Mouse (Mus musculus): Measurements from ENCODE around the gene Pglyrp1.
"Not testable (repeated sequence)": the region's sequence is repeated elsewhere in the genome, so short reads cannot be mapped to it uniquely, and the experiment has no call there.

Pglyrp1 gene

DNA sequence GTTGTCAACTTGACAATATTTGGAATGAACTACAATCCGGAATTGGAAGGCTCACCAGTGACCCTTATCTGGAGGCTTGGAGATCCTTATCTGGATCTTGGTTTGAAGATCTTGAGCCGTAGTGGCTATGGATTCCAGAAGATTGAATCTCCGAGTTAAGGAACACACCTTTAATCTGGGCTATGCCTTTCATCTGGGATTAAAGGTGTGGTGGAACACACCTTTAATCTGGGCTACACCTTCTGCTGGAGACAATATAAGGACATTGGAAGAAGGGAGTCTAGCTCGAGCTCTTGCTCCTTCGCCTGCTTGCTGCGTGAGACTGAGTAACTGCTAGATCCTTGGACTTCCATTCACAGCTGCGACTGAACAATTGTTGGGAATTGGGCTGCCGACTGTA lies at the start of gene Pglyrp1:
TSS of gene Pglyrp1 (plus strand) at position 301 of the 400 bp plus-strand sequence.
- DNase-seq = not testable (repeated sequence)

DNA sequence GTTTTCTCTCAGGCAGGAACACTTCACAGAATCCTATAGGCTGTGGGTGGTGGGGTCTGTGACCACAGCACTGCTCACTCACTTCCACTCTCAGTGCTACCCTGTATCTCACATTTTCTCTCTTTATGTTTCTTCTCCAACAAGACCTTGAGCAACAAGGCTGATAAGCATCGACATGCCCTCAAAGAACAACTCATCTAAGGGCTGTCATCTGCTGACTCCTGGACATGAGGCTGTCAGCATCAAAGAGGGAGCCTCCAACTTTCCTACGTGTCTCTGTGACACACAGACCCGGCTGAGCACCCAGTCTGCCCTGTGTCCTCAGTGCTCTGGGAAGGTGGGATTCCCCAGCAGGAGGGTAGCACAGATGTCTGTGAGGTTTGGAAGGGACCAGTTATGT lies 49.6 kb upstream of the Pglyrp1 start, which contains the start of gene Psg17:
TSS of gene Psg17 (minus strand) at position 101 of the 400 bp plus-strand sequence.
- no peak for DNase-seq

DNA sequence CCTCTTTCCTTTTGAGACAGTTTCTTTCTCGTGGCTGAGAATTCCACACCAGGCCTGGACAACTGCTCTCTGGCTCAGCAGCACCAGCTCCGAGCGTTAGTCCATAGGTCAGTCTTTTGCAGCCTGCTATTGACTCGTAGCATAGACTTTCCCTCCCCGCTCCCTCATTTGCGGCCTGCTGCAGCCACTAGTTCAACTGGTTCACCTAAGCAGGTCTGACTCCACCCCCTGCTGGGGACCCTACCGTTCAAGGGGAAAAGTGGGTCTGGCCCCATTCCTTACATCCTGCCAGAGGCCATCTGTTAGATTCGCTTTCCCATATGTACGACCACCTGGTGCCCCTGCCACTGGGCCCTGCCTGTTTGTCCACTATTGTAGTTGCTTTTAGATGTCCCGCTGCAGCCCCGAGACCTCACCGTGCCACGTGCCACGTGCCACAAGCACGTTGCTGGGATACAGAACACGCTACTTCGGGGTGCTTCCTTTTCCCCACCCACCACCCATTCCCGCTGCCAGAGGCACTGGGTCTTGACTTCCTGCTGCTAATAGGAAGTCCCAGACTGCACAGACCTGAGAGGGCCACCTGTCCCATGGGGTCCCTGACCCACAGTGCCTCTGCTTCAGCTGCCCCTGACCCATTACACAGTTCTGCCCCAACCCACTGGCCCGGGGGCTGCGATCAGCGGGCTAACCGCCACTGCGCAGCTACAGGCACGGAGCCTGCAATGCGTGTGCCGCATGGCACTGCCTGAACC lies 43.2 kb upstream of the Pglyrp1 start:
- DNase-seq = no peak

DNA sequence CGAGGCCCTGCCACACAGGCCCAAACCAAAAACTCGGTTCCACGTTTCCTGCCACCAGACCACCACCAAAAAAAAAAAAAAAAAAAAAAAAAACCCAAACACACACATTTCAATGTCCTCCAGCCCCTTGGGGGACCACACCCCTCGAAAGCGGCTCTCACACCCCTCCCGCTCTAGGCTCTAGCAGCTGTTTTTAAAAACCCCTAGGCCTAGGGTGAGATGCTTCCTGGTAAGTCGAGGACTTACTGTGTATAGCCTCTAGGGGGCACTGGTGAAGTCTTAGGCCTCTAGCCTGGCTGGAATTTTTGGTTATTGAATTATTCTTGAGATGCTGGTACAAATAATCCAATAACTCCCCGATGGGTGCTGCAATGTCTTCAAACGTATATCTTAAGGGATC lies 42.5 kb upstream of the Pglyrp1 start:
- DNase-seq = no peak

DNA sequence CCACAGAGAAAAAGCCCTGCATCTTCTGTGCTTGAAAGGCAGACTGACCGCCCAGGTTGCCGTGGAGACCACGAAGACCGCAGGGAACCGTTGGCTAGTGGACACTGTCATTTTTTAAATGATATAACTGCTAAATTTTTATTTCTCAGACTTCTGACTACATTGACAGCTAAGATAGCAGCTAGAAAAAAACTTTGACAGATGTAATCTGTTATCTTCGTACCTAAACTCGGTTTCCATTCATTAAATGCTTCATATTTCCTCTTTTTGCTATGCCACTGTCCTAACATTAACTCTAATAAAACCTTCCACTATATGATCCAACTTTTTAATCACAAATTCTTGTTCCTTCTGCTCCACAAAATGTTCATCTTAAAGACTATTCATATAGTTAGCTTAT lies 41.6 kb upstream of the Pglyrp1 start:
- DNase-seq = no peak

DNA sequence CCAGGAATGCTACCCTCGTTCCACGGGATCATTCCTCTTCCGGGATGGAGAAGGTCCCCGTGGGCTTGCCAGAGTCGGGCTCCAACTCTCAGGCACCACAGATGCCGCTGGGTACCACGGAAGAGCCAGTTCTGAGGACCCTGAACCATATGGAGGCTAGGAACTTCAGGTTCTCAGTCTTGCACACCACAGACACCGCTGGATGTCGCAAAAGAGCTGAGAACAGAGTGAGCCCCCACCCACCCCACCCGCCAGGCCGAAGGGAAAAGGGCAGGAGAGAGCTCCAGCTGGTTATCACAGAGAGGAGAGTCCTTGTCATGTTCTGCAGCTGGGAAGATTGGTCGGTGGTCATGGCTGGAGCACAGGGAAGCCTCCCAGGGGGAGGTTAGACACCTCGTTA lies 38.8 kb upstream of the Pglyrp1 start:
- no peak for DNase-seq

DNA sequence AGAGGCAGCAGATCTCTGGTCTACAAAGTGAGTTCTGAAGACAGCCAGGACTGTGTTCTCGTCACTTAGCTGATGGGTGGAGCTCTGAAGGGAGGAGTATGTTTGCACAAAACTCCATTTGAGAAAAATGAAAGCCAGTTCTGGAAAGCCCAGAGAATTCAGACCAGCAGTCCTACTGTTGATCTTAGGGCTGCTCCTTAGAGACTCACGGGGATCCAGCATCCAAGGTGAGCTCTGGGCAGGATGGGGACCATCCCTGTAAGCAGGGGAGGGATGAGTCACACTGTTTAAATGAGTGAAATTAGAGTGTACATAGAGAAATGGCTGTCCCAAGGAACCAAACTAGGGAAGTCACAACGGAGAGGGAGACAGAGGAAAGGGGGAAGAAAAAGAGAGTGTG lies 31.3 kb upstream of the Pglyrp1 start, which contains the start of gene Mill2:
TSS of gene Mill2 (plus strand) at position 102 of the 400 bp plus-strand sequence.
- DNase-seq = no peak

DNA sequence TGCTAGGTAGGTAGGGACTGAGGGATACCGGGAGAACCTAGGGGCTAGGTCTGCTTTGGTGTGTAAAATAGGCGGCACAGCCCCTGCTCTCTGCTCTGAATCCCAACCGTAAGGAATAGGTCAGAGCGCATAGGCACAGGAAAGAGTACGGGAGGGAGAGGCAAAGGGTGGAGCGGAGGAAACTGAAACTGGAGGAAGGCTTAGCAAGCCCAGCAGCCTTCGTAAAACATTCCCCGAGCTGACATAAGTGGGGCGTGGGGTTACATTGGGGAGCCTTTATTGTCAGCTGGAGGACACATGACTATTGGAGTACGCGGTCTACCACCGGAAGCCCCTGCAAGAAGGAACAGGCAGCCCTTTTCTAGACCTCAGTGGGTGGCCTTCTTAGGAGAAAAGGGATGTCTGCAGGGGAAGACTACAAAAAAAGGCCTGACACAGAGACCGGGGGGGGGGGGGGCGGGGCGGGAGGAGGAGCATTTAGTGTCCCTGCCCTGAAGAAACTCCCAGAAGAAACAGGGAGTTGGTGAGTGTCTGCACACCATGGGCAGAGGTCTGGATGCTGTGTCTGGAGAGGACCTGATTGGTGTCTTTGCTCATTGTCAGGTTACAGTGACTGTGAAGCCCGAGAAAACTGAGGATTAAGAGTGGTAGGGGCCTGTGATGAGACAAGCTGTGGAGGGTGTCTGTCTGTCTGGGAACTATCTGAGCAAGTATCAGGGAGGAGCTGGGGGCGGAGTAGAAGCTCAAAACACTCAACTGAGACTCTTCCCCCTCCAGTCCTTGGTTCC lies 30.6 kb upstream of the Pglyrp1 start:
- DNase-seq = peak; percentile 8

DNA sequence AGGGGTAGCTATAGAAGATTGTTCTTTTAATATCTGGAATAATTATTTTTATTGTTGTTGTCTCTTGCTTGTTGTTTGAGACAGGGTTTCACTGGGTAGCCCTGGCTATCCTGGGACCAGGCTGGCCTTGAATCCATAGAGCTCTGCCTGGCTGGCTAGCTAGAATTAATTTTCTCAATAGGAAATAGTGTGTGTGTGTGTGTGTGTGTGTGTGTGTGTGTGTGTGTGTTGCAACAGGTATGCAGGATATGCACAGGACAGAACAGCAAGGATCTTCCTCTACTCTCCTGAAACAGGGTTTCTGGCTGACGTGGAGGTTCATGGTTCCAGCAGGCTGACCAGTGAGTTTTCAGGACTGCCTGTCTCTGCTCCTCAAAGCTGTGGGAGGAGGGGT lies 30.0 kb upstream of the Pglyrp1 start:
- no peak for DNase-seq

DNA sequence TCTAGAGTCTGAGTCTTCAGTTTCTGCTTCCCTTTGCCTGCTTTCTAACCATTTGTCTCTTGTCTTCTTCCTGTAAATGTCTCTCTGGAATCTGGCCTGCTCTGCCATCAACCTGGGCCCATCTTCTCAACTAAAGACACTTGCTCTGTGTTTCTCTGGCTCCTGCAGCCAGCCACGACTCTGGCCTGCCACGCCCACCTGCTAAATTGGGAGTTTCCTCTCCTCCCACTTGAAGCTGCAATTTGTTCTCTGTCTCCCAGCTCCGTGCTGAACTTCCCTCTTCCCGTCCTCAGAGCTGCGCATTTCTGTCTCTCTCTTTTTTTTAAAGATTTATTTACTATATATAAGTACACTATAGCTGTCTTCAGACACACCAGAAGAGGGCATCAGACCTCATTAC lies 26.3 kb upstream of the Pglyrp1 start:
- no peak for DNase-seq

DNA sequence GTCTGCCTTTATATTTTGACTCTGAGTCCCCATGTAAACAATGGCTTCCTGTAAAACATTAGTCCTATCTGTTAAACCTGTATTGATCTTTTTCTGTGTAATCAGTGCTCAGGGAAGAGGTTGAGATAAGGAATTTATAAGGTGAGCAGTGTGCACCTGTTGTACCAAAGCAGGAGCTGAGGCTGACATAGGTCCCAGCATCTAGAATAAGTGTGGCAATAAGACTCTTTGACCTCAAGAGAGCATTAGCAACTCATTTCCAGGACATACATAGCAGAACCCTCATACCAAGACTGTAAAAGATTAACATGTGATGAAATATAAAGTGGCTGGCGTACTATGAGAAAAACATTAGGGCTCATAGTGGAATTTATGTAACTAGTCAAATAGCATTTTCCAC lies 22.7 kb upstream of the Pglyrp1 start:
- DNase-seq = no peak

DNA sequence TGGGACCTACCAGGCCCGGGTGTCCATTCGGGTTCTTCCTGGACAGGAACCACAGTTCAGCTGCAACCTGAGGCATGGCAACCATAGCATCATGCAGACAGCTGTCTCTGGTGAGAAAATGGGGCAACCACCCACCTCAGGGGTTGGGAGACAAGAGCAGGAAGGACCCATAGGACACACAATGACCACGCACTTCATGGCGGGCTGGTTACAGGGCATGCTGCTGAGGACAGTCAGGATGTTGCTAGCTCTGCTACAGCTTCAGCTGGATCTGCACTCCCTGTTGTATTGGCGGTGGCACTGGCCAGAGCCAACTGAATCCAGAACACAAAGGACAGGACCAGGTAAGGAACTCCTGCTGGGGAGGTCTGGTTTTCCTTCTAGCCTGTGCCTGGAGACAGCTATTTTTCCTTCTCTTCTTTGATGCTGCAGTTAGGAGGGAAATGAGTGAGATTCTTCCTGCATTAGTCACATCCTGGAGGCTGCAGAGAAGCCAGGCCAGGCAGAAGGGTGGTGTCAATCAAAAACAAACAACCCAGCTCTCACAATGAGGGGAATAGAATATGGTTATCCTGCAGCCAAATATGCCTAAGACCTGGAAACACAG lies 12.7 kb upstream of the Pglyrp1 start:
- DNase-seq = no peak

DNA sequence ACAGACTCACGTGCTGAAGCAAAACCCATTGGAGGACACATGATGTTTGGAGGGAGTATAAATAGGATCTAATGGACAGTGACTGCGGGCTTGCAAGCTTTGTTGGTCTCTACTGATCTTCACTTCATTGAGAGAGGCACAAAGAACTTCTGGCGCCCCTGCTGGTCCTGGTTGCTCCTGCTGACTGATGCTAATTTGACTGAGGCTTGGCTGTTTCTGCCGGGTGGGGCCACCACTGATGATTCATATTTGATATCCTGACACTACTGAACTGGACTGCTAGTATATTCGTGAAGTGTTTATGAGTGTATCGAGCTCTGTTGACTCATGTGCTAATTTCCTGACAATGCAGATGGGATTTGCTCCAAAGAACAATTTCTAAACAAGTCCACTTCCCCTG lies 8.3 kb upstream of the Pglyrp1 start:
- no peak for DNase-seq

DNA sequence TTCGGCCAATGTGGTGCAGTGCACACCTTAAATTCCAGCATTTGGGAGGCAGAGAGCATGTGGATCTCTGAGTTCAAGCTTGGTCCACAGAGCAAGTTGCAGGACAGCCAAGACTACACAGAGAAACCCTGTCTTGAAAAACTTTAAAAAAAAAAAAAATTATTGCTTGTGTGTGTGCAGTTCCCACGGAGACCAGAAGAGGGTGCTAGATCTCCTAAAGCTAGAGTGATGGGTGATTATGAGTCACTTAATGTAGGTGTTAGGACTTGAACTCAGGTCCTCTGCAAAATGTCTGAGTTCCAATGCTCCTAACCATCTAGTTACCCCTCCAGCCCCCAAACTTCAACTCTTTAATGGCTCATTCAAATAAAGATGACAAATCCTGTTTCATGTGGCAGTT lies 2.6 kb upstream of the Pglyrp1 start:
- no peak for DNase-seq

DNA sequence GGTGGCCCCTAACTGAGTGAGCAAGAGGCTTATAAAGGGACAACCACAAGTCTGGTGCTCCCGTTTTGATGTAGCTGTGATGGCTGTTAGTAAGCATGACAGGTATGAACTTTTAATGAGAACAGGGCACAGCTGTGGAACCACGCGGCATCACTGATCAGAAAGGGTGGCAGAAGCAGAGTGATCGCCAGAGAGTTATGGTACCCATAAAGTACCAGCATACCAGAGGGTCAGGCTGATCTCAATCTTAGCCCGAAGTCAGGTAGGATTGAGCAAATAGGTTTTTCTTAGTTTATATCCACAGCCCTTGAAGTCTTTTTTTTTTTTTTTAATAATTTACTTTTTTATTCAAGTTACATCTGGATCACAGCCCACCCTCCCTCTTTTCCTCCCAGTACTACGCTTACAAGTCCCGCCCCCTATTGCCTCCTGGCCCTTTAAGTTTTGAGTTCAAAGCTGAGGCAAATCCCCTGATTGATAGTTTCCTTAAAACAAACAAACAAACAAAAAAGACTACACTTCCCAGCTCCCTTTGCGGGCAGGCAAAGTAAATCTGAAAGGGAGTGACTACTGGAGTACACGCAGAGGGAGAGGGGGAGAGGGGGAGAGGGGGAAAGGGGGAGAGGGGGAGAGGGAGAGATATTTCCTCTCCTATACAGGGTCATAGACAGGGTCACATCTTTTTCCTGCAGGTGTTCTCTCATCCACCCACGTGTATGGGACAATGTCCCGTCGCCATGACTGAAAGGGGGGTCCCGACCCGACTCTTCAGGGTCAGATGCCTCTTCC lies 1.1 kb downstream of the Pglyrp1 start:
- no peak for DNase-seq

DNA sequence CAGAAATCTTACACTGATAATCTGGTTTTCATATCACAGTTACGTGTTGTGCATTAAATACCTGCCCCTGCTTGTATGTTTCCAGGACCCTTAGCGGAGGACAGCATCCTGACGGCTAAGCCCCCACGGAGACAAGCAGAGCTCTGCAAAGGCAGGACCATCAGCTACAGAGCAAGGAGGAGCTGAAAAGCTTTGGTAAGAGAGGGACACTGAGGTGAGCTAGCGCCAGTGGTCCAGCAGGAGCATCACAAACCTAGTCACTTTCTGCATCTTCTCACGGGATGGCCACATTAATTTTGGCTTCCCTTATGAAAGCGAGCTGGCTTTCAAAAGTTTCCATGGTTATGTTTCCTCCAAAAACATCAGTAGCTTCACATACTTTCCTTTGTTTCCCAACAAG lies 1.7 kb downstream of the Pglyrp1 start:
- DNase-seq = no peak

DNA sequence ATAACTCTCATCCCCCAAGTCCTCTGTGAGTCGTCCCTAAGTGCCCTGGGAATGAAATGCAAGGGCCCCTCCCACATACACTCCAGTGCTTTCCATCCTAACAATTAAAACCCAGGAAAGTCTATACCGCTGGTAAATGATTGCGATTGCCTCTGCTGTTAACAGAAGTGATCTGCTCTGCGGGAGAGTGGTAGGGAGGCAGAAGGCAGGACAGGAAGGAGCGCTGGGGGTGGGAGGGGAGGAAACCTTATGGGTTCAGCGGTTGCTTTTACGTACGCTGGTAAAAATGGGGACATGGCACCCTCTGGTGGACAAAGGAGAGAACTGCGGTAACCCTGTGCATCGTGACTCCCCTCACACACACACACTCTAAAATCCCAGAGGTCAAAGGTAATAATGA lies 2.1 kb downstream of the Pglyrp1 start:
- DNase-seq = peak; percentile 63

DNA sequence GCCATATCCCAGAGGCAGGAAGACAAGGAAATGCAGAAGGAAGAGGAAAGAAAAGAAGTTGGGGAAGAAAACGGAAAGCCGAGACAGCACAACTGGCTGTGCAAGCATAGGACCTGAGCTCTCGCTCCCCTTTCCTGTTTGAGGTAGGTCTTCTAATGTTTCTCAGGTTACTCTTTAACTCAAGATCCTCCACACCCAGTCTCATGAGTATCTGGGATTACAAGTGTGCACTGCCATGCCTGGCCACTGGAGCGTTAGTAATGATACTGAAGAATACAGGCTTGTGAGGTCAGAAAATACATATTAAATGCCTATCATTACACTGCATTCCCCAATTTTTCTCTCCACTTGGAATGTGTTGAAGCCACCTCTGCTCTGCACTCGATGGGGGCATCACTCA lies 4.2 kb downstream of the Pglyrp1 start:
- DNase-seq = no peak

DNA sequence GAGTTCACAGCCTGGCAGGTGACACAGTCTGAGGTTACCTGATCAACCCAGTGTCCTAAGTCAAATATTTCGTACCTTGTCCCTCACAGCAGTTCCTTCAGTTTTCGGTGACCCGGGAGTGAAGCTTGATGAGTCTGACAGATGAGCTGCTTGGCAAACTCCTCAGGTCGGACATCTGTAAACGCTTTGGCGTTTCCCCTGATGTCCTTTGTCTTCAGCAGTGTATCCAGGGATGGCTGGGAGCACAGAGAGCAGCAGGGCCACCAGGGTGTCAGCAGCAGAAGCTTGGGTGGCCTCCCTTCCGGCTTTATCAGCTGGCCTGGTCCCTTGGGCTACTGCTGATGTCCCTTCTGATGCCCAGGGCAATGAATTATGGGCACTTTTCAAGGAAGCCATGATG lies 7.6 kb downstream of the Pglyrp1 start:
- DNase-seq = no peak

DNA sequence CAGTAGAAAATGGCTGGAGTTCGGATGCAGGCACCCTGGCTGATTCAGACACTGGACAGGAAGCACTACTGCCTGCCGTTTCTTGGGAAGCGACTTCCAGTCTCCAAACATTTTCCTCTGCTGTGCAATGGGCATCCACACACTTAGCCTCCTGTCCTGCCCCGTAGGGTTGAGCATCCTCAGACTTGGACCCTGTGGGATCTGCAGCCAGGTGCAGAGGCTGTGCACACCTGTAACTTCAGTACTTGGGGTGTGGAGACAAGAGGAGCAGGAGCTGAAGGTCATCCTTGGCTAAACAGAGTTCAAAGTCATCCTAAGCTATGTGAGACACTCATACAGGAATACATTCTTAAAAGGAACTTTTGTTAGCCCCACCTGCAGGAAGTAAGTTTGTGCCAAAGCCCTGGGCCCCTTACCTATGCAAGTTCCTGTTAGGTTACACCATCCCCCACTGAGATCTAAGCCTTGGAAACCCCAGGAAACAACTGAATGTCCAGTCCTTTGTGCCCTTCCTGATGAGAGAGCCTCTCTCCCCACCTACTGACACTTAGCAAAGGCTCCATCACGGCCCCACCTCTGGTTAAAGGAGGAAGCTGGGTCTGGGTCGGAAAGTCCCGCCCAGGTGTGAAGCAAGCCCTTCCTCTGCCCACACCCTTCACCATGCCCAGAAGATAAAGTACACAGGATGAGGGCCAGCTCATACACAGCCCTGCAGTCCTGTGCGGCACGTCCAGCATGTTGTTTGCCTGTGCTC lies 13.0 kb downstream of the Pglyrp1 start:
- DNase-seq = no peak

DNA sequence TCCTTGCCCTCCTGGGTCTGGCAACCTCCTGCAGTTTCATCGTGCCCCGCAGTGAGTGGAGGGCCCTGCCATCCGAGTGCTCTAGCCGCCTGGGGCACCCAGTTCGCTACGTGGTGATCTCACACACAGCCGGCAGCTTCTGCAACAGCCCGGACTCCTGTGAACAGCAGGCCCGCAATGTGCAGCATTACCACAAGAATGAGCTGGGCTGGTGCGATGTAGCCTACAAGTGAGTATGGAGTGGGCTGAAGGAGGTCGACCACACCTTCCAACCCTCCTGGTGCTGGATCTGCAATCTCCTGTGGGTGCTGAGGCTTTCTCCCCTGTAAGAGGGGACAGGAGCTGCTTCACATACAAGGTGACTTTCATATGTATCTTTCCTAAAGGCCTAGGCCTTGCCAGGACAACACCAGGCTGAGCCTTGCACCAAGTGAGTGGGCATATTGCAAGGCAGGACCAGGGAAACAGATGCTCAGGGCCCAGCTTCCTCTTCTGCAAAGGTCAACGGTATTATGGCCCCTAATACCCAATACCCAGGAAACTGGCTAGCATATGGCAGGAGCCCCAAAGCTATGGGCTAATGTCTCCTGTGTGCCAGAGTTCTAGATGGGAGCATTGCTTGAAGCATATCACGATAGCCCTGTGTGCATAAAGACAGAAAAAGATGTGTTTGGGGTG lies 13.8 kb downstream of the Pglyrp1 start:
- no peak for DNase-seq

DNA sequence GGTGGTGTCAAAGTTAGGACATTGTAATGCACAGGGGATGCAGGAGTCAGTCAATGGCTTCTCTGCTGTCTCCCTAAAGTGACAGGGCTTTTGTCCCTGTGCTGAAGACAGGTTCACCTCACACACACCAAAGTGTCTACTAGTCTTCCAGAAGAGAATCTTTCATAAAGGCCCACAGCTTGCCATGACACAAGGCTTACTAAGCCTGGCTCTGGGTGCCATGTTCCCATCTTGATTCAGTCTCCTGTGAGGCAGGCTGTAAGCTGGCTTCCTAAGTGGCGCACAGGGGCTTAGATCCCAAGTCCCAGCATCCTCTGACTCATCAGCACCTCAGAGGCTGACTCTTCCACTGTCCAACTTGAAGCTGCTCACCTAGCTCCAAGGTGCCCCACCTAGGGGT lies 15.8 kb downstream of the Pglyrp1 start:
- DNase-seq = no peak
